Mouse (Mus musculus) CD4-positive, CD25-positive, alpha-beta regulatory T cell, adult 2 months (primary cell): Measurements from ENCODE around the gene Dapp1.
A peak's percentile ranks its signal among the peaks of the same experiment; 100 is the strongest.
"Not testable (repeated sequence)": the region's sequence is repeated elsewhere in the genome, so short reads cannot be mapped to it uniquely, and the experiment has no call there.

Experiments used
- DNase-seq: peaks from one replicate; pipeline ENCODE4 v3.0.0-alpha.2; 2012; ENCODE audit warnings: low read depth, low spot score

Gene Dapp1

DNA sequence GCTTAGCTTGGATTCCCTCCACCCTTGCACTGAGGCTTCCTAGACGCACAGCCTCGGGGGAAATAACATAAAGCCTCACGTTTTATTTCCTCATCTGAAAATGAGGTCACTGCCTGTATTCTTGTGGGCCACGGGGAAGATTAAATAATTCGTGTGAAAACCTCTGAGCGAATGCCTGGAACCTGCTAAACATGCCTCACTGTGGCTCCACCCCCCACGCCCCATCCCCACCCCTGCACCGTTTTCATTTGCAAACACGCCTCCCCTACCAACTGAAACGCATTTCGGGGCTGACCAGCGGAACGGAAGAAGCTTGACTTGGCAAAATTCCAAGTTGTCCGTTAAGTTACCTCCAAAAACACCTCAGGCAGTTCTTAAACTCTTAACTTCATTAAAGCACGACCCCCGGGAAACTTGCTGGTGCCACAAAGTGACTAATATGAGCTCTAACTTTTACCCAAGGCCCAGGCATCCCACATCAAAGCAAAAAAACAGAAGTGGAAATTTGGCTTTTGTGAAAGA is 25.7 kb downstream of the Dapp1 start:
- DNase-seq: peak; percentile 62

DNA sequence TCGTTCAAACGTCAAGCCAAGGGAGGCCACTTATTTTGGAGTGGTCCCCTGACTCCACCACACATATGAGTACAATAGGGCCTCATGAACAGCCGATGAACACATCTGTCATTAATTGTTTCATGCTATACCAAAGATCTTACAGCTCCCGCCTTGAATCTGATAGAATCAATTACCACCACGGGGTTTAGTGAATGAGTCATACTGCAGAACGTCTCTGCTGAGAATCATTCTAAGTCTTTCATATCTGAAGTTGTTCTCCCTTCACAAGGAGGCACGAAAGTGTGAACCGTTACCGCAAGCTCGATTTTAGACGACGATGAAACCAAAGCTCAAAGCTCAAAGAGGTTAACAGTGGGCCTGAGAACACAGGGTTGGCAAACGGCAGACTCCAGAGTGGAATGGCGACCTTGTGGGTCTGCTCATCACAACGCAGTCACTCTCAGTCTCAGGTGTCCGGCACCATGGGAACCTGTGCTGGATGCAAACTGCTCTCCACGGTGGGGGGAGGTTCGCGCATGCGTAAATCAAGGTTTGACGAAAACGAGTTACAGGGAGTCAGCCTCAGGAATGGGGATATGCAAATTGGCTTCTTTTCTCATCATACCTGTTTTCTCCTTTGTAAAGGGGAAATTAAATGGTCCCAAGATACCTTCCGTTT is 27.0 kb downstream of the Dapp1 start:
- DNase-seq: peak; percentile 67

DNA sequence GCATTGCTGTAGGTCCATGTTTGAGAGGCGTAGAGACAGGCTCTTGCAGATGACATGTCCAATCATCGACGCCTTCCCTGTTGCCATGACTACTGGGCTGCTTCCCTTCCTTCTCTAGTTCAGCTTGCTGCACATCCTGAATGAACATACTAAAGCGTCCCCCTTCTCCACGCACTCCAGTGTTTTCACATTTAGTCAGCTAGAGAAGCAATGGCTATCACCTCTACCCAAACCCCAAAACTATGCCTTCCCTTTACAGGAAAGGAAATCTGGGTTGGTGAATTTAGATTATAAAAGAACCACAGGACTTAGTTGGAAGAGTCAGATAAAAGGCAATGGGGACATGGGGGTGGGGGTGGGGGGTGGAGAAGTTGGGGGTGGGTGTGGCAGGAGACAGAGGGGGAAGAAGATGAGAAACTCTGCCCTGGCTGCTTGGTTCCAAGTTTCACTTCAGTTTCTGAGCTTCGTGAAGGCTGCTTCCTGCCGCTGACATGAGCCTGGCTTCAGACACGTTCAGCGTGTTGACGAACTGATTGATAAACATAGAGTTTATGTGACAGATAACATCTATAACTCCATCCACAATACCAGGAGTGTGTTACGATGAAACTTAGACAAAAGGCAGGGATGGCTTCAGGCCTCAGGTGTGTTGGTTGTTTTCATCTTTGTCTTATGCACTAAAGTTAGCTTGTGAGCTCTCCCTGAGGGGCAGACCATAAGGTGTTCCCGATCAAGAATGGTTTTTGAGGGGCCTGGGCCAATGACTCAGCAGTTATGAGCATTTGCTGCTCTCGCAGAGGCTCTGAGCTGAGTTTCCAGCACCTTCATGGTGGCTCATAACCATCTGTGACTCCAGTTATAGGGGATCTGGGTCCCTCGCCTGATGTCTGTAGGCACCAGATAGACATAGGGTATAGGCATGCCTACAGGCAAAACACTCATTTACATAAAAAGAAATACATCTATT is 28.1 kb downstream of the Dapp1 start:
- peak; percentile 87 for DNase-seq

DNA sequence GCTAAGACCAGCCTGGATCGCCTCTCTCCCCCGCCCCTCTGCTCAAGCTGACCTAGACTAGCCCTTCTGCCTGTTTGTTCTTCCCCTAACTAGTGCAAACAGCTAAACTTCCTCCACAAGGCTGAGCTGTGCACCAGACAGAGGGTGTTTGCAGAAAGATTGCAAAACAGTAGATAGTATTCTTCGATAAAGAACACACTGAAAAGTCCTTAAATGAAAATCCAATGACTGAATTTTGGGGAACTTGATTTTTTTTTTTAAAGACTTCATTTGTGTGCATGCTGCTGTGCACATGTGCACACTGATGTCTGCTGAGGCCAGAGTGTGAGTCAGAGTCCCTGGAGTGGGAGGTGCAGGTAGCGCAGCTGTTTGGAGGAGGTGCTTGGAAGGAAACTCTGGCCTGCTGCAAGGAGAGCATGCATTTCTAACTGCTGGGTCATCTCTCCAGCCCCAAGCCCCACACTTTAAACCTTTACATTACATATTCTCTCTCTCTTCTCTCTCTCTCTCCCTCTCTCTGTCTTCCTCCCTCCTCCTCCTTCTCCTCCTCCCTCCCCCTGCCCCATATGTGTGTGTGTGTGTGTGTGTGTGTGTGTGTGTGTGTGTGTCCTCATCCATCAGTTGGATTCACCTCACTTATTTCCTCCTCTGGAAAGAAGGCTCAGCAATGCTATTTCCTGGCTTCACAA is 29.0 kb downstream of the Dapp1 start:
- DNase-seq: peak; percentile 58

DNA sequence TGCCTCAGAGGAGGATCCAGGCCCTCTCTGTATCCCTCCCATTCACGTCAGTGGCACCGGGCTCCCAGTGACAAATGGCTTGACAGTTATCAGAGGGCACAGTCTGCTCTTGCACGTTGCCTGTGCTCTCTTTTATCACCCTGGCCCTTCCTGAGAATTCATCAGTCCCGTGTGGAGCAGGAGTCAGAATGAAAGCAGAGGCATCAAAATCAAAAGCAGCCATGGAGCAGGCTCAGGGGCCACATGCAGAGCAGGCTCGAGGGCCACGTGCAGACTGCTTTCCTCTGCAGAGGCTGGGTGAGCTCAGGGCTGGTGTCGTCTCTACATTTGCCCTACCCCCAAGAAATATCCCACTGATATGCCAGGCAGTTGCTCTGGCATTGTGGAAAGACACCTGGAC is 29.5 kb downstream of the Dapp1 start:
- DNase-seq: no peak

DNA sequence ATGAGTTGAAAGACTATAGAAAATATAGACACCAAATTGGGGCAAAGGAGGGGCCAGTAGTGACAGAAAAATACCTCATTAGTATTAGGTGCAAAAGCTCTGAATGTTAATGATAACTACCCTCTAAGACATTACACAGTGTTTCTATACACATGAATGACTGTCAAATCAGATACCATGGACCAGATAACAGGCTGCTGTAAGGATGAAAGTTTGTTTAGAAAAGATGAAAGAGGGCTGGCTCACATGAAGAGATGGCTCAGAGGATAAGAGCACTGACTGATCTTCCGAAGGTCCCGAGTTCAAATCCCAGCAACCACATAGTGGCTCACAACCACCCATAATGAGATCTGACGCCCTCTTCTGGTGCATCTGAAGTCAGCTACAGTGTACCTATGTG is 30.0 kb downstream of the Dapp1 start:
- not testable (repeated sequence) for DNase-seq

DNA sequence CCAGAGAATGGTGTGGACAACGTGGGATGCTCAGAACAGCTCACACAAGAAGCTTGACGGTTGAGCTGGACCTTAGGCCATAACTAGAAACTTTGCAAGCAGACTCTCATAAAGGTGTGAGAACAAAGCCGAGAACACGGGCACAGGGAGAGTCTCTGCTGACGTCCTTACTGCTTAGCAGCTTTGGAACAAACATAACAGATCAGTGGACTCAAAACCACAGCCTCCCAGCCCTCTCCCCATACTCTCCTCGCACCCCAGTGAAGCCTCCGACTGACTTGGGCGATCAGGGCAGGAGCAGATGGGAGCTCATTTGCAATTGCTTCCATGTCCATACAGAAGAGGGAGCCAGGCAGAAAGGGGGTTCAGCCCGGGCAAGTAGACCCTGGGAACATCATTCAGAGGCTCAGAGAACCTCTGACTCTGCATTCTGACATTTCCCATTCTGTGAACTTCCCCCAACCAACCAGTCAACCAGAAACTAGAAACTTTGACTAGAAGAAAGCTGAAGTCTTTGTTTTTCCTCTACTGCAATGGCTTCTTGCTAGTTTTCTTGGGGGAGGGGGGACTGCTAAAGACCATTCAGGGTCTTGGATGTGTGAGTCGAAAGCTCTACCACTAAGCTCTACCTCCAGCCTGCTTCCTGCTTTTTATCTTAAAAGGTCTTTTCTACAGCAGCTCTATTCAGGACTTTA is 31.0 kb downstream of the Dapp1 start:
- no peak for DNase-seq

DNA sequence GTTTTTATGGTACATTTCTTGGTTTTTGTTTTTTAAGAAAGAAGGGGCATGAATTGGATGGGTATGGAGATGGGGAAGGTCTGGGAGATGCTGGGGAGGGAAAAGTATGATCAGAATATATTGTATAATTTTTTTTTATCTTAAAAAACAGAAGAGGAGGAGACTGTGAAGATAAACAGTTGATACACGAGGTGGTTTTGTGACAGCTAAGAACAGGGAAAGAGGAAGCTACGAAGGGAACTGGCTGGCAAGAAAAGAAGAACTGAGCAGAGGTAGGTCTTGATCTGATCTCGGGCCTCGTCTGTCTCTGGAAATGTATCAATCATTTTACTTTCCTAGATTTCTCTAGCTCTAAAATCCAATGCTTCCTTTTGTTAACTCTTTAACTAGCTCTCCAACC is 33.8 kb downstream of the Dapp1 start:
- no peak for DNase-seq

DNA sequence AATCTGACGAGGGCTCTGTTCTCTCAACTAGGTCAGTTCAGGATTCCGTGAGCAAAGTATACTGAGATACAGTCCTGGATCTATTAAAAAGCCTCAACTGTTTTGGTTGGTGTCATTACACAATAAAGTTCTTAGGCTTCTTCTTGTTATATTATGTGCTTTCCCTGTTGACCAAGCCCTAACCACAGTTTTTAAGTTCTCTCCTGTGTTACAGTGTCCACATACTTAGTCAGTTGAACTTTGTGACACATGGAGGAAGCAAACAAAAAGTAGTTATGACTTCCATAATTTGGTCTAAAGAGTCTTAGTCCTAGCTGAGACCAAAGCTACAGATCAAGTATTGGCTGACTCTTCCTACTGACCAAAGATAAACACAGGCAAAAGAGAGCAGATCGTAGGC is 34.5 kb downstream of the Dapp1 start:
- no peak for DNase-seq

DNA sequence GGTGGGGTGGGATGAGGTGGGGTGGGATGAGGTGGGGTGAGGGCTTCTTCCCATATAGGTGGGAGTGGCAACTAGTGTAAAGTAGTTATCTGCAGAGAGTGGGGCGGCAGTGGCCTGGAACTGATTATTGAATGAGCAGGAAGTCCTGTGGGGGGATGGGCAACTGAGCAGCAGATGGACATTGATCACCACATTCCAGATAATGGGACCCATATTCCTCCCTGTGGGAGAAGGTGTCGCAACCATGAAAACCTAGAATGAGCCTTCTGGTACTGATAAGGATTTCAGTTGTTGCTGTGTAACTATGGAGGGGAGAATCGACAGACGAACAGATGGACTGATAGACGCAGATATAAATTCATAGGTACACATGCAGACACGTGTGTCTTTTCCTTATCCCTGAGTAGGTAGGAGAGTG is 37.6 kb downstream of the Dapp1 start:
- DNase-seq: no peak

DNA sequence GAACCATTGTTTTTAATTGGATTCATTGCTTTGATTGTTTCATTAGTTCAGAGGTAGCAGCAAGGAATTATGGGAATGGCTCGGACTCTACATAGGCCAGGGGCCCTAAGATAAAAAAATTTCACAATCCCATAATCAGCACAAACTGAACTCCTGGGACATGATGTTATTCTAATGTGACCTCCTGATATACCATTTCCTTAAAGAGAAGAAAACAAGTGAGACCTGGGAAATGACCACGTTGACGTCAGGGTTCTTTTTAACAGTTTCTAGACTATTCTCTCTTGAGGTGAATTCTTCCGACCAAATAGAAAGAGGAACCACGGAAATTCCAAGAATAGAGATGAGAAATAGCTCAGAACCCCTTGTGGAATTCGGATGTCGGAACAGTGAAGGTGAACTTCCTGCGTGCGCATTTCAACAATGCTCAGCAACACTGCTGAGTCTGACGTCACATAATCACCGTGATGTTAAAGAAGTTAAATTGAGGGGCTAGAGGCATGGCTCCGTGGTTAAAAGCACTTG is 39.2 kb downstream of the Dapp1 start:
- DNase-seq: no peak

DNA sequence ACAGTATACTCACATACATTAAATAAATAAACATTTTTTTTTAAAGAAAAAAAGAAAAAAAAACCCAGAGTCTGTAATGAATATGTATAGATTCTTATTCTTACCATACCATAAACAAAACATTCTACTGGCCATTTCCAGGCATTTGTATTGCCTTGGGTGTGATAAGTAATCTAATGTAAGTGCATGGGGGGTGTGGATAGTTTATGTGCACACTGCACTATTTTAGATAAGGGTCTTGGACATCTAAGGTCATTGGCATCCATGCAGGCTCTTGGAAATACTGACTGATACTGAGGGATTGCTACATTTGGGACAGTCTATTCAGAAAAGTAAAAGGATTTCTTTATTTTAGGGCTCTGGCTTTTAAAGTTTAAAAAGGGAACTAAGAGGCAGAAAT is 39.8 kb downstream of the Dapp1 start:
- no peak for DNase-seq

DNA sequence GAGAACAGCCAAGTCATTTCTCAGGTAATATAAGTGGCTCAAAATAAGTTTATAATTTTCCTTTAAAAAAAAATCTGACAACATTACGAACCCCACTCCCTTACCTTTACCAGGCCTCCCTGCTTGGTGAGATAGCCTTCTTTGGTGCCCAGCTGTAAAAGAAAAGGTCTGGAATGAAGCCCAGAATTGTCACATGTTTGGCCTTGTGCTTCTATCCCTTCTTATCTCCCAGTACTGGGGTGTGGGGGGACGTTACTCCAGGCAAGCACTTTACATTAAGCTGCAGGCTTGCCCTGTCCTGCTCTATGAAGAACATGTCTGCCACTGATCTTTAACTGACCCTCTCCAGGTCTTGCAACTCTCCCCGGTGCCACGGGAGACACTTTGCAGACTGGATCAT is 40.6 kb downstream of the Dapp1 start:
- no peak for DNase-seq

DNA sequence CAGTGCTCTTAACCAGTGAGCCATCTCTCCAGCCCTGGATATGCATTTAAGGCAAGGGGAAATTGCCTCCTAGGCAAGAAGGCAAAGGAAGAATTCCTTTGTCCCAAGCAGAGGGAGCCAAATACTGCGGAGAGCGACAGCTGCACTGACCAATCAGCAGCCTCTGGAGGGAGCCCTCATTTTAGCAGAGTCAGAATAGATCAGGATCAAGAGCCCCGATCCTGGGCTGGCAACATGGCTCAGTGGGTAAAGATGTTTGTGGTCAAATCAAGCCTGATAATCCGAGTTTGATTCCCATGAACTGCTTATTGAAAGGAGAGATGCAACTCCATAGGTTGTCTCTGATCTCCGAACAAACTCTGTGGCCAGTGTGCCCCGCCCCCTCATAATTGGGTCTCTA is 42.7 kb downstream of the Dapp1 start:
- no peak for DNase-seq

DNA sequence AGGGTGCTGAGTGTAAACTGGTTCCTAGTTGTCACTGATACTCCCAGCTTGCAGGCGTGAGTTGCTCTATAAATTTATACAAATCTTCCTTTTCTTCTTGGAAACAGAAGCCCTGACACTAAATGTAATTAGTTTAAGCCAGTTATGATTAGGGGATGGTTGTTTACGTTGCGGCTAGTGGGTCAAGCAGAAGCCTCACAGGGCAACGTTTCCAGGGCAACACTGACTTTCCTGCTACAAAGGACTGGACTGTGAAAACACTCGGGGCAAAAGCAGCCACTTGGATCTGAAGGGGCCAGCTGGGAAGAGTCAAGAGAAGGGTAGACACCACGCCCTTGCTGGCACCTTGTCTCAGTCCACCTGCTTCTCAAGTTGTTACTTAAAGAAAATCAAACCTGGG is 44.8 kb downstream of the Dapp1 start:
- DNase-seq: no peak

DNA sequence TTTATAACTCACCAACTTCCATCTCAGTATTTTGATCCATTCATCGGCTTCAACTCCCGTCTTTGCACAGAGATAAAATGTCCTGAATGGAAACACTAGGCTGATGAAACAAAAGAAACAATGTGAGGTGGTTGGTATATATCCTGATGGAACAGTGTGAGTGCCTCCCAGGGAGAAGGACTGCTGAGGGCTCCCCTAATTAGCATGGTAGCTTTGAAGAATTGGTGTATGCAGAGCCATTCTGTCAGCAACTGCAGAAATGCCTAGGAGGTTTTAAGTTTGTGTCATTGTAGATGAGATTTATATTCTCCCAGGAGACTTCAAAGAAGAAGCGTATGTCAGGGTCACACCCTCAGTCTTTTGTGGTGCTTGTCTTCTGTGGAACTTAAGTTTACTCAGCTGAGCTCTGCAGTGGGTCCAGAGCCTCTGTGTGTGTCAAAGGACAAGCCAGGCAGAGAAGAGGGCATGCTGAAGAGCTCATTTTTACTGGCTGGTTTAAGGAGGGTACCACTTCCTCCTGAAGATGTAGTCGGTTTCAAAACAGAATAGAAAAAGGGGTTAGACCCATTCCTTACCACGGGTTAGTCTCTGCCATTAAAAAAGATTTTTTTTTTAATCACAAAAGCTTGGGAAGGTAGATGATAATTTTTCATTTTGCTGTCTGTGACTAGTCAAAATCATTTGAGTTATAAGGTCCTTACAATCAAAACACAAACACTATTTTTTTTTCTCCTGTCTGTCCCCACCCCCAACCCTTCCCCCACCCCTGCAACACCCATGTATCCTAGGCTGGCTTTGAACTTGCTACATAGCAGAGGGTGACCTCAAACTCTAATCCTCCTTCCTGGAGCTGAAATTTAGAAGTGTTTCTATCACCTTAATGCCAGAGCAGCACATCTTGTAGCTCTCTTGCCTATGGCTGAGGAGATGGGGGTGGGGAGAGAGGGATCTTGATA is 45.5 kb downstream of the Dapp1 start:
- no peak for DNase-seq

DNA sequence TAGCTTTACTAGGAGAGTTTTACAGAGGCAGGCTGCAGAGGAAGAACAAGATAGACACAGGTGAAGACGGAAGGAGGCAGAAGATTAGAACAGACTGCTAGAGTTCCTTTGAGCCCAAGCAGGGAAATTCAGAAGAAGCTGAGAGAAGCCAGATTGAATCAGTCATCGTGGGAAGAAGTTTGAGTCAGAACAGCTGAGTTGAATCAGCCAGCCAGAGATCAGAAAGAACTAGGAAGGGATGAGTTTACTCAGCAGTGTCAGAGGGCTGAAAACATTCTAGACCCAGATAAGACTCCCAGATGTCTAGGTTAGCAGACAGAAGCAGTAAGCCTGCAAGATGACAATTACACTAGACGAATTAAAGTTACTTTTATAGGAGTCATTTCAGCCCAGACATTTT is 47.4 kb downstream of the Dapp1 start:
- no peak for DNase-seq

DNA sequence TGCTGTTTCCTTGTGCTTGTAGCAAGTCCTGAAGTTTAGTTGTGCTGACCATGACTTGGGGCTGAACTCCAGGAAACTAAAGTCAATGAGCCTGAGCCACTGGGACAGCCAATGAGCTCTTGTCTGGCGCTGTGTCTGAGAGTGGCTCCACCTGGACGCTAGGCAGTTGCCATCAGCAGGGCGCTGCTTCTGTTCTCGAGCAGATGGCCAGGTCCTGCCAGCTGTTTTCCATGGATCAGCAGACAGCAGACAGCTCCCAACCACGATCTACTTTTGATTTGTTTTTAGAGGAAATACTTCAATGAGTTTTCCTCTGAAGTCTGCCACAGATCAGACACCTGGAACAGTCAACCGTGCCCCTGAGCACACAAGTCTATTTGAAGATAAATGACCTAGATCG is 48.6 kb downstream of the Dapp1 start:
- DNase-seq: no peak

DNA sequence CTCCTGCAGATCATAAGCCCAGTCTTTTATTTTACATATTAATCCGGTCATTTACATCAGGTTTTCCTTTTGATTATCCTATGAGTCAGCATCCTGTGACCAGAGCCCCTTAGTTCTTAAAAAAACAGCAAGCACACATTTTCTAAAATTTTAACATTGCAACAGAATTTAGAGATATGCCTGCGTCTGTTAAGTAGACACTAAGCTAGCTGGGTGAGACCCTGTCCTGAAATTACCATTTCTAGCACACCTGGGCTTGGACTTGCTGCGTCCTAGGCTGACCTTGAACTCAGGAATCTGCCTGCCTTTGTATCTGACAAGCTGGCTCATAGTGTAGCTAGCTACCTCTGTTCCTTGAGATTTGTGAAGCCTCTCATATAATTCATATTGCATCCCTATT is 51.4 kb downstream of the Dapp1 start:
- DNase-seq: no peak

DNA sequence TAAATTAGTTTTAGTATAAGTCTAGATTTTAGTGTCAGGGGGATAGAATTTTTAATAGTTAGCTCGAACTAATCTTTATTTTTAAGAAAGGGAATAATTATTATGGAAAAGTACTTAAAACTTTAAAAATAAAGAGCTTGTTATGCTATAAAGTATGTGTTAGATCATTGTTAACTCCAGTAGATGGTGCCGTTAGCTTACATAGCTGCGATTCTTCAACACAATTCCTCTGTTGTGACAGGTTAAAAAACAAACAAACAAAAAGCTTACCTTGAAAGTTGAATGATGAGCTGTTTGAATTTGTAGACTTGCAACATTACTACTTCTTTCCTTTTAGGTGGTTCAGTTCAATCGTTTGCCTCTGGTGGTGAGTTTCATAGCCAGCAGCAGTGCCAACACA is 54.3 kb downstream of the Dapp1 start:
- no peak for DNase-seq
